Mouse (Mus musculus): ENCODE results near the gene Igf2r.

- TF ChIP-seq POLR2A (IDR thresholded peaks at IDR 0.05; ENCODE audit: borderline replicate concordance, extremely low read depth, low read depth, low read length) (no peak), CTCF (IDR thresholded peaks at IDR 0.05; ENCODE audit: insufficient read depth, low read length) (no peak)
Measured at GRCm38 (mm10) chr17:12677139-12677538, 92.3 kb downstream of the Igf2r start.
